Comparison of ENCODE assay signal across 8 mouse cellular contexts in the genomic region with DNA sequence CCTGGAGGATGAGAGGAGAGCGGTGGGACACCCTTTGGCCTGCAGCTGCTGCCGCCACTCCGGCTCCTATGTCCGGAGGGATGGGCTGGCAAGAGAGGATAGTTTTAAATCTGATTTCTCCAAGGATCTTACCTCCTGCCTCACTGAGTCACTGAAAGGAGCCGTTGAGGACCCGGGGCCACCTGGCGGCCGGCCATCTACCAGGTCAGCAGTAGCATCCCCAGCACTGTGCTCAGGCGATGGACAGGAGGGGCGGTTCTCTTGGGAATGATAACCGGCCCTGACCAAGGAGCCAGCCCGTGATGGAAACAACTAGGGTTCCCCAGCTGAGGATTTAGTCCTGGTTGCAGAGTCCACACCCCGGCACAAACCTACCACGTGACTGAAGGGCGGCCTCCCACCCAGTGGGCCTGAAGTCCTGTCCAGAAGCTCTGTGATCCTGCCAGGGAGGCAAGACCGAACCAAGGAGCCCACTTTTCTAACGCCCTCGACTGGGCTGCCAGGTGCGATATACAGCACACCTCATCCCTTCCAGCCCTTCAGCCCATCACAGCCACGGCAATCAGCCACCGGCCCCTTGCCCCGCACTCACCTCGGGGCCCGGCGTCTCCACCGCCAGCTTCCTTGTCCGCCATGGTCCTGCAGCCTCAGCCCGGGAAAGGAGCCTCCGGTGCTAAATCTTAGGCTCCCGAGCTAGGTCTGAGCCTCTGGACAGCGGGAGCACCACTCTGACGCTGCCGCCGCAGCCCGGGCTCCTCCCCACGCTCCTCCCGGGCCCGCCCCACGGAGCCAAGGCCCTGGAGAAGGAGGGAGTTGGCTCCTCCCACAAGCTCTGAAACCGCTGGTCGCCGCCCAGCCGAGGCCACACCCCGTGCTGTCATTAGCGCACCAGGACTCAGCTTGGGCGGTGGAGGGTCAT.
DNase-seq lines count a peak whose midpoint lies in the region; ATAC-seq lines count a peak whose summit lies in the region.

No protein-coding gene starts in this region.

- H3K9me3 ChIP-seq in hindbrain, embryonic 11.5 days (ENCODE audit: control insufficient read depth, low read length) = no peaks in the 10 kb centered on the region
- H3K9me3 ChIP-seq in lung, embryonic 15.5 days = no peaks in the 10 kb centered on the region

- peak overlapping the region; percentile 73 for H3K27ac ChIP-seq in hindbrain, embryonic 11.5 days (ENCODE audit: low read depth, low read length)
- H3K27ac ChIP-seq in lung, embryonic 15.5 days = no peak overlapping the region

- peak; percentile 93 for ATAC-seq in hindbrain, embryonic 11.5 days (ENCODE audit: low FRiP score)
- peak; percentile 94 for ATAC-seq in lung, embryonic 15.5 days (ENCODE audit: borderline replicate concordance, extremely low read depth, low FRiP score, low TSS enrichment)

- H3K27me3 ChIP-seq in hindbrain, embryonic 11.5 days (ENCODE audit: control insufficient read depth, insufficient read depth, low read length) = no peaks in the 10 kb centered on the region; the same call in 1 of the 2 replicates
- peaks cover 7% of the 10 kb centered on the region for H3K27me3 ChIP-seq in lung, embryonic 15.5 days

- H3K4me1 ChIP-seq in hindbrain, embryonic 11.5 days (replicated peaks; ENCODE audit: control insufficient read depth, insufficient read depth, low read length) = 0 out of 2 replicates have a peak, but pooled peaks cover 7% of the 10 kb centered on the region
- H3K4me1 ChIP-seq in lung, embryonic 15.5 days = peaks cover 20% of the 10 kb centered on the region

- under 1% methylated on average over 40 of the region's 46 CpGs for WGBS in hindbrain, embryonic 11.5 days
- WGBS in lung, embryonic 15.5 days = 1% methylated on average over 45 of the region's 46 CpGs

- H3K9ac ChIP-seq in hindbrain, embryonic 11.5 days (ENCODE audit: low read depth, low read length) = peak overlapping the region; percentile 67
- H3K9ac ChIP-seq in lung, embryonic 15.5 days = peak overlapping the region; percentile 31

- H3K4me3 ChIP-seq in hindbrain, embryonic 11.5 days (ENCODE audit: low read depth, low read length) = peak overlapping the region; percentile 66
- H3K4me3 ChIP-seq in lung, embryonic 15.5 days = peak overlapping the region; percentile 56

- peak overlapping the region; percentile 81 for H3K4me2 ChIP-seq in hindbrain, embryonic 11.5 days (replicated peaks; ENCODE audit: low read depth, low read length)
- peak overlapping the region; percentile 95 for H3K4me2 ChIP-seq in lung, embryonic 15.5 days

- peak; percentile 53 for DNase-seq in WW6 (ENCODE audit: low read depth, low spot score)
- DNase-seq in cerebellum, adult 9-11 months = peak; percentile 89
- peak; percentile 71 to 80 for DNase-seq in frontal cortex, postnatal 14 days (ENCODE audit: low spot score in 2 of 2)
- DNase-seq in hindbrain, embryonic 11.5 days (ENCODE audit: low spot score) = peak; percentile 88
- DNase-seq in layer of hippocampus, postnatal 10 days (ENCODE audit: low spot score in 2 of 2) = peak; percentile 74 to 83
- DNase-seq in ovary, postnatal 10 days (ENCODE audit: low spot score) = peak; percentile 54
- peak; percentile 16 for DNase-seq in thymus, postnatal 25 days

- H3K36me3 ChIP-seq in hindbrain, embryonic 11.5 days (ENCODE audit: control insufficient read depth, insufficient read depth, low read length) = no peaks in the 10 kb centered on the region
- H3K36me3 ChIP-seq in lung, embryonic 15.5 days = no peaks in the 10 kb centered on the region

Comparison
In these comparisons a context has a peak if more than half of its experiments do, and no peak if none do; other contexts are left out.
1. DNase-seq: peak in every context shown above with its lines; median percentile 89 in cerebellum, adult 9-11 months; 88 in hindbrain, embryonic 11.5 days; 78 in layer of hippocampus, postnatal 10 days; 76 in frontal cortex, postnatal 14 days; 54 in ovary, postnatal 10 days; 53 in WW6; 16 in thymus, postnatal 25 days.